Mouse (Mus musculus) frontal cortex, postnatal 14 days (tissue): ENCODE data around the gene Mrpl43.
A peak's percentile ranks its signal among the peaks of the same experiment; 100 is the strongest.

Experiments used
- DNase-seq, 2 experiments: peaks; one replicate each; pipeline ENCODE4 v3.0.0; 2022; ENCODE audit warnings: low spot score in 2 of 2

Gene Mrpl43

DNA sequence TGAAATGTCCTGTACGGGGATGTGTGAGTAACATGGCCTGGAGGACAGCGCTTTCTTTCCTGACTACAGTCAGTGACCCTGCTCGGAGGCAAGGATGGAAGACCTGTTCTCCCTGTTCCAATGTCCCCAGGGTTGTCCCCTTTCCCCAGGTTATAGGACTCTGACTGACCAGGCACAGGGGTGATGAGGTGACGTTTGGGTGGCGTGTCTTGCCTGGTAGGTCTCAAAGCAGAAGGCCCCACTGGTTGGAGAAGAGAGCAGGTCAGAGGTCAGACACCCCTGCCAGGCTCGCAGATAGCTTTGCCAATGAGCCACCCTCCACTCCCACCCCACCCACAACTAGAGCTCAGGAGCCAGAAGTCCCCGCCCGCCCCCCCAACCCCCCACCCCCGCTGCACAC, 23.3 kb upstream of the Mrpl43 start:
- no peak for DNase-seq

- DNase-seq, result no peak
These were observed 22.5 kb upstream of the Mrpl43 start for GRCm38 (mm10) chr19:45028746-45029145.

GRCm38 (mm10) chr19:45027848-45028247, 21.6 kb upstream of the Mrpl43 start:
- no peak for DNase-seq

DNA sequence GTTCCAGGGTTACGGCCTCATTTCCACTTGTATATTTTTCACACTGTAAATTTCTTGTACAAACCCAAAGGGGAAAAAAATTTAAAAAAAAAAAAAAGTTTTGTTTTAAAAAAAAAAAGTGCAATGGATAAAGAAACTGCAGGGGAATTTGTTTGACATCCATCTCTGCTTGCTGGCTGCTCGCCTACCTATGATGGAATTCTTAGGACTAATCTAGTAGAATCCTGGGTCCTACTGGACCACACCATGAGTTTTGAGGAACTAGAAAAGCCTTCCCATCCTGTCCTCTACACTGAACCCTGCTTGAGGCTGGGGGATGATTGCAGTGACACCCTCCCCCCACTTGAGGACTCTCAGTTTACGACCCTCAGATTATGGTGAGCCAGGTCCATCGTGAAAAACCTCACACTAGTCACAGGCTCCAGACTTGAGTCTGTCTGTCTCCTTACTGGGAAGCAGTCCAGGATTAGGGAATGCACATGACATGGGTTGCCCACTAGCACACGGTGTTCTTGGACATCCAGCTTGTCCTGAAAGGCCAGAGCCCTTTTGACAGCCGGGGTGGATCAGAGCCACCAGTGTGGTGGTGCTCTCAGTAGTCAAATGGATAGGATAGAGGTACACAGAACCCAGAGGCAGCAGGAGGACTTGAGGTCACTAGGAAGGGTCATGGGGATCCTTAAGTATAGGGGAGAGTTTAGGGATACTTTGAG, 20.9 kb upstream of the Mrpl43 start:
- DNase-seq, result no peak

DNA sequence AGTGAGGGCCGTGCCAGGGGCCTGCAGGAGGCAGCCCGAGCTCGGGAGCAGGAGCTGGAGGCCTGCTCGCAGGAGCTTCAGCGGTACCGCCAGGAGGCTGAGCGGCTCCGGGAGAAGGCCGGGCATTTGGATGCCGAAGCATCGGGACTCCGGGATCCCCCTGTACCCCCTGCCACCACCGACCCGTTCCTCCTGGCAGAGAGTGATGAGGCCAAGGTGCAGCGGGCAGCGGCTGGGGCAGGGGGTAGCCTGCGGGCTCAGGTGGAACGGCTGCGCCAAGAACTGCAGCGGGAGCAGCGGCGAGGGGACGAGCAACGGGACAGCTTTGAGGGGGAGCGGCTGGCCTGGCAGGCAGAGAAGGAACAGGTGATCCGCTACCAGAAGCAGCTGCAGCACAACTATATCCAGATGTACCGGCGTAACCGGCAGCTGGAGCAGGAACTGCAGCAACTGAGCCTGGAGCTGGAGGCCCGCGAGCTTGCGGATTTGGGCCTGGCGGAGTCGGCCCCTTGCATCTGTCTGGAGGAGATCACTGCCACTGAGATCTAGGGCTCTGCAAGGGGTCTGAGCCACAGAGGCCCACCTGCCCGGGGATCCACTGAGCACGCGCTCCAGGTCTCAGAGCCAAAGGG, 19.8 kb upstream of the Mrpl43 start:
- no peak for DNase-seq

DNA sequence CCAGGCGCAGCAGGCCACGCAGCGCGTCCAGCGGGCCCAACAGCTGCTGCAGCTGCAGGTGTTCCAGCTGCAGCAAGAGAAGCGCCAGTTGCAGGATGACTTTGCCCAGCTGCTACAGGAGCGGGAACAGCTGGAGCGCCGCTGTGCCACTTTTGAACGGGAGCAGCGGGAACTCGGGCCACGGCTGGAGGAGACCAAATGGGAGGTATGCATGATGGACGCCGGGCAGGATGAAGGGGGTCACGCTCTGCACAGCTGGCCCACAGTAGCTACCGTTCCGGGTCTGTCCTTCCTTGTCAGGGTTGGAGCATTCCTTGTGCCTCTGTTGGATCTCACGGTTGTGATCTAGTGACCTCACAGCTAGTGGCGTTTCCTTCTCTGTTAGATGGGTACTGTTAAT, 18.5 kb upstream of the Mrpl43 start:
- DNase-seq, result no peak

DNA sequence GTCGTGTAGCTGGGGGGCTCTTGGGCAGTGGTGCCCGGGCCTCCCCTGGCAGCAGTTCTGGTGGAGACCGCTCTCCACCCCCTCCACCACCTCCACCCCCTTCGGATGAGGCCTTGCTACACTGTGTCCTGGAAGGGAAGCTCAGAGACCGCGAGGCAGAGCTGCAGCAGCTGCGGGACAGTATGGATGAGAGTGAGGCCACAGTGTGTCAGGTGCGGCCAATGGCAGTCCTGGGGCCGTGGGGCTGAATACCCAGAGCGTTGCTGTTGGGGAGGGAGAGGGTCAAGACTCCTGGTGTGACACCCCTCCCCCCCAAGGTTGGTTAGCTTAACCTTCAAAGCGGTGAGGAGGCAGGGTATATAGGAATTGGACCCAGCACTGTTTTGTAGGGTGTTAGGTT, 17.8 kb upstream of the Mrpl43 start:
- DNase-seq, result no peak

DNA sequence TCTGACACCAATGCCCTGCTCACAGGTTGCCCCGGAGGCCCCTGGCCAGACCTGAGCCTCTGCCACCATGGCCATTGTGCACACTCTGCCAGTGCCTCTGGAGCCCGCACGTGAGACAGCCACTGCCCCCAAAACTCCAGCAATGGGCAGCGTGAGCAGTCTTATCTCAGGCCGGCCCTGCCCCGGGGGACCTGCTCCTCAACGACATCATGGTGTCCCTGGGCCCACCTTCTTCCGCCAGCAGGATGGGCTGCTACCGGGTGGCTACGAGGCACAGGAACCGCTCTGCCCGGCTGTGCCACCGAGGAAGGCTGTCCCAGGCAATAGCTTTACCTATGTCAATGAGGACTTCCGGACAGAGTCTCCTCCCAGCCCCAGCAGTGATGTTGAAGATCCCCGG, 15.1 kb upstream of the Mrpl43 start:
- DNase-seq, result no peak

GRCm38 (mm10) chr19:45020348-45020747, 14.1 kb upstream of the Mrpl43 start:
- no peak for DNase-seq

GRCm38 (mm10) chr19:45018351-45018831, 12.1 kb upstream of the Mrpl43 start:
- DNase-seq, result no peak

DNA sequence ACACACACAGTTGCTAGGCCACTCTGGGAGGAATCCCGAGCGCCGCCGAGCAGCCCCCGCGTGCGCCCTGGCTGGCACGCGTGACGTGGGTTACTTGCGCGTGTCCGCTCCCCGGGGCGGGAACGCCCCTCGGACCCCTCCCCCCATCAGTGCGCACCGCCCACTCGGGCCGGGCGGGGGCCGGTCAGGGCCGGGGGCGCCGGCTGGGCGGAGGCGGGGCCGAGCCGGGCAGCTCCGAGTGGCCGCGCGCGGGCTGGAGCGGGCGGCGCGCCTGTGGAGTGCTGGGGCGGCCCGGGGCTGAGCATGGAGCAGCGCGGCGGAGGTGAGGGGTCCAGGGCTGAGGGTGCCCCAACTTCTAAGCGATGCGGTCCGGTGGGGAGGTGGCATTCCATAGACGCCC, 11.7 kb upstream of the Mrpl43 start:
- peak; percentile 71 to 77 for DNase-seq

- peak; percentile 67 to 75 for DNase-seq
These were observed 11.1 kb upstream of the Mrpl43 start for GRCm38 (mm10) chr19:45017216-45017771.

DNA sequence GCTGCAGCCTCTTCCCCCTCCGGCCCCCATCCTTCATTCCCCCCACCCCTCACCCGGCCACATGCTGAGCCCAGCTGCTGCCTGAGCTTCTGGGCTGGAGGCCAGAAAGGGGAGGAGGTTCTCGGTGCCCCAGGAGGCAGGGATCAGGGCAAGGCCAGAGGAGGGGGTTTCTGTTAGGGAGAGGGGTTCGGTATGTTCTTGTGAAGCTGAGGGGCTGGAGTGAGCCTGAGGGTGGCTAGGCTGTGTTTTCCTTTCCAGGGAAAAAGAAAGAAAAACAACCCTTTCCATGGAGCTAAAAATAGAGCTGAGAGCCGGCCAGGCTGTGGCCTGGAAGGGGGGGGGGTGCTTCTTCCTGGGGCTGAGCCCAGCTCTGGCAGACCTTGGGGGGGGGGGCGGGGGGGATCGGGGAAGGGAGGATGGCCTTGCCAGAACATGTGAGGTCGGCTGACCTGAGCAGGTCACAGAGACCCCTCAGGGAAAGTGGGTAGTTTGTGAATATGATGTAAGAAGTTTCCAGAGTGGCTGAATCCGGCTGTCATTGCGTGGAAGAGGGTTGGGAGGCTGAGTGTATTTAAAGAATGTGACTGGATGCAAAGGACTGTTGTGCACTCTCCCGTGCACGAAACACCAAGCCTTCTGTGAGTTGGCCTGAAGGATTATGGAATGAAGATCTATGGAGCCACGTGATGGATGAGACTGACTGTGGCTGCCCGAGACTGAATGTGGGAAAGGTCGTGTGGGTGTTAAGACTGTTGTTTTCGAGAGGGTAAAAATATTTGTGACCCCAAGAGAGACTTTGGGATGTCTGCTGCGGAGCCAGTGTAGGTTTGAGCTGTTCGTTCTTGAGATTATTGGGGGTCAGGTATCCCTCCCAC, 10.3 kb upstream of the Mrpl43 start:
- DNase-seq, result no peak

- no peak for DNase-seq
These were observed 9.5 kb upstream of the Mrpl43 start for GRCm38 (mm10) chr19:45015518-45016281.

- DNase-seq, result no peak
These were observed 8.8 kb upstream of the Mrpl43 start for GRCm38 (mm10) chr19:45014981-45015402.

GRCm38 (mm10) chr19:45014335-45014971, 8.2 kb upstream of the Mrpl43 start, which contains the start of gene Lzts2:
Gene Lzts2, plus strand, starts transcription at chr19:45014414.
- DNase-seq, result no peak

- no peak for DNase-seq
These were observed 7.5 kb upstream of the Mrpl43 start for GRCm38 (mm10) chr19:45013581-45014225.

DNA sequence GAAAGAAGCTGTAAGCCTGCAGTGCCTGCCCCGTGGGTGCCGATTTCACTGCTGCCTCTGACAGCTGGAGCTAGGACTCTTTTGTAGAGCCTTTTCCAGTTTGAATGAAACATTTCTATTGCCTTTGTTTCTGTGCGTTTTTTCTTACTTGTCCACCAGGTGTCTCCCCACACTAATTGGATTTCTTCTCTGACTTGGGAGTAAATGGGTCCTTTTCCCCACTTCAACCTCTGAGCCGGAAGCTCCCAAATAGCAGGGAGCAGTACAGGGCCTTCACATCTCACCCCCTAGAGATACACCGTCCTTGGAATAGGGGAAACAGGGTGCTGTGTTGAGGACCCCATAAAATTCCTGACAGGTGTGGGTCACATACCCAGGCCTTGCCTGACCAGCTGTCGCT, 6.4 kb upstream of the Mrpl43 start:
- no peak for DNase-seq

GRCm38 (mm10) chr19:45012219-45012618, 6.0 kb upstream of the Mrpl43 start:
- no peak for DNase-seq

- no peak for DNase-seq
These were observed 4.4 kb upstream of the Mrpl43 start for GRCm38 (mm10) chr19:45010646-45011045.
